Mouse (Mus musculus) lung, adult 18-20 months (tissue): ENCODE measurements at regions not wholly inside any gene's neighbourhood (a gene's known extent, or its start where the extent isn't known, plus 50 kb on each side); places are given as distances from the start of the nearest gene placed in this dataset.

Experiments used
- DNase-seq, 2 experiments: peaks; one replicate each; pipeline ENCODE4 v3.0.0; 2022; ENCODE audit warnings: mixed read lengths in 2 of 2

DNA sequence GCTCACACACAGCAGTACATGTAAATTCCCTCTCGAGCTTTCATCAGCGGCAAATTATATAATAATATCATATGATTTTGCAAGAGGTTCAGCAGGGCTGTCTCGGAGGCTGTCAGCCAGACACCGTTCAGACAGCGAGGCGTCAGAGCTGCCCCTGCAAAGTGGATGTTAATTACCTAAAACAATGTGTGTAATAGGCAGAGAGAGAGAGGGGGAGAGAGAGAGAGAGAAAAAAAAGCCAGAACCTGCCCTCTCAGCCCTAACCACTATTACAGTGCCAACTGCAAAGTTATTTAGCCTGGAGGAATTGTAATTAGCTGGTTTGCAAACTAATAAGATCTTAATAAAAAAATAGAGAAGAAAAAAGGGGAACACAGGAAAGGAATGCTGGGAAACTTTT is 225.1 kb upstream of the Msx2 start:
- DNase-seq, result no peak

DNA sequence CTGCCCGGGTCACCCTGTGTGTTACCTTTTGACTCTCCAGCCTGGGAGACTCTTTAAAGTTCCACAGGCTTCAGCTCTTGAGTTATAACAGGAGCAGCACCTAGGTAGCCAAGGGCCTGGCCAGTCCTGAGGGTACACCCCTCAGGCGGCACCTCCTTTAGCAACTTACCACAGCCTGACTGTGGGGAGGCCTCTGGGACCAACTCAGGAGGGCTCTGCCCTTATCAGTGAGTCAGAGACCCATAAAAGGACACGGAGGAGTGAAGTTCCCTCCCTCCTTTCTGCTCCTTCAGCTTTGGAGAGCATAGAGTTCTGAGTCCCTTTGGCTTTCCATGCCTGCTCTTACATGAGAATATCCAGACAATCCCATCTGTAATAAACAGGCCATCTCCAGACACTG is 222.5 kb upstream of the Msx2 start:
- DNase-seq, result no peak

GRCm38 (mm10) chr13:53688934-53689333 is 216.1 kb upstream of the Msx2 start:
- DNase-seq, result no peak

DNA sequence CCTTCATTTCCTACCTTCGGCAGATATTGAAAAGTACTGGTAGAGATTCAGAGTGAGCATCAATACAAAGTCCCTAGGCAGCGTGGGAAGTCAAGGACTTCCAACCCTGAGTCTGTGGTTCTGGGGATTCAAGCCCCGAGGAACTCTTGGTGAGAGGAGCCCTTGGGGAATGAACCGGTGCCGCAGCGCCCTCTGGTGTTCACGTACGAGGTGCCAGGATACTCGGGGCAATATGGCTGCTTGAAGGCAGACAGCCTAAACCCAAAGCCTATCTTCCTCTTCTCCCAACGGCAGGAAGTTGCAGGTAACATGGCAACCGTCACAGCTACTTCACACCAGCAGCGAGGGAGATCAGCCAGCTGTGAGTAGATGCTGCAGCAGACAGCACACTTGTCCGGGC is 215.6 kb upstream of the Msx2 start:
- DNase-seq, result peak; percentile 8 to 16

- DNase-seq, result no peak
These were observed 211.6 kb upstream of the Msx2 start for GRCm38 (mm10) chr13:53684498-53684897.

DNA sequence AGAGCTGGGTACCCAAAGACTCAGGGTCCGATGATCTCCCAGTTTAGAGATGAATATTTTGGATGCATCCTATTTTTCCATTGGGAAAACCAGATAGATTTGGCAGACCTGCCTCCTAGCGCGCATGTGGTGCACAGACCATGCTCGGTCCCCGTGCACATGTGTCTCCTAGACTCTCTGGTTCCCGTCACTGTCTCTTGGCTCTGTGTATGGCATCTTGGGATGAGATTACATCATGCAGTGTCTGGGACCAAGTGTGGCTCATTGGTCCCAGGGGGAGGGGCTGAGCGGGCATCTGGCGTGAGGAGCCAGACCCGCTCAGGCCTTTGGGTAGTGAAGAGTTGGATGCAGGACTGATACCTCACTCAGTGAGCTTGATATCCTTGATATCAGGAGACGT is 204.3 kb upstream of the Msx2 start:
- DNase-seq, result no peak

DNA sequence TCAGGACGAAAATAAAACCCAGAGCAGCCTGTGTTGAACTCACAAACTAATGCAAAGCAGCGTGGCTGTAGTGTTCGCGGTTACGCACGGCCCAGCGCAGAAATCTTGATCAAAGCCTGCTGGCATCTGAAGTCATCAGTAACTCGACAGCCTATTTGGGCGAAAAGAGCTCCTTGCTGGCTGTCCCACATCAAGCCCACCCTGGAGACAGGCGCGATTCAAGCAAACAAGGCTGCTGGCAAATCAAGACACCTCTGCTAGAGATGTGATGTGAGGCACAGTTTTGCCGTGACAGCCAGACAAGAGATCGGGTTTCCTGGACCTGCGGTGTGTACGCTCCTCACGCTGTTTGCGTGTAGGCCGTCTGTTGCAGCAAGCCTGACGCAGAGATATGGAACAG is 197.5 kb upstream of the Msx2 start:
- DNase-seq, result no peak

- DNase-seq, result no peak
These were observed 194.6 kb upstream of the Msx2 start for GRCm38 (mm10) chr13:53667518-53667917.

- DNase-seq, result no peak
These were observed 192.7 kb upstream of the Msx2 start for GRCm38 (mm10) chr13:53665592-53665991.

- no peak for DNase-seq
These were observed 191.9 kb upstream of the Msx2 start for GRCm38 (mm10) chr13:53664631-53665230.

DNA sequence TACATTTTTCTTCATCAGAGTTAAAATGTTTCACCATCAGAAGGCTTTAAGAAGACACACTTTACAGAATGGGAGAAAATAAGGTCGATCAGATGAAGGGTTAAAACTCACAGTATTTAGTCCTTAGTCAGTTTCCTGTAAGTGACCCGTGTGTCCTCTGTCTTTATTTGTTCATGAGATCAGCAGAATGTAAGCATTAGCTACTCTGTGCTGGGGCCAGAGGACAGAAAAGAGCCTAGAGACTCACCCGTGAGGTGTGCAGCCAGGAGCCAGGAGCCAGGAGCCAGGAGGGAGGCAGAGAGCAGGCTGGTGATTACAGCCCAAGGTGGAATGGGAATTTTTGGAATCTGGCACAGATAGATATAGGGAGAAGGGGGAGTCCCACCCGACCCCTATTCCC is 180.0 kb upstream of the Msx2 start:
- DNase-seq, result no peak

DNA sequence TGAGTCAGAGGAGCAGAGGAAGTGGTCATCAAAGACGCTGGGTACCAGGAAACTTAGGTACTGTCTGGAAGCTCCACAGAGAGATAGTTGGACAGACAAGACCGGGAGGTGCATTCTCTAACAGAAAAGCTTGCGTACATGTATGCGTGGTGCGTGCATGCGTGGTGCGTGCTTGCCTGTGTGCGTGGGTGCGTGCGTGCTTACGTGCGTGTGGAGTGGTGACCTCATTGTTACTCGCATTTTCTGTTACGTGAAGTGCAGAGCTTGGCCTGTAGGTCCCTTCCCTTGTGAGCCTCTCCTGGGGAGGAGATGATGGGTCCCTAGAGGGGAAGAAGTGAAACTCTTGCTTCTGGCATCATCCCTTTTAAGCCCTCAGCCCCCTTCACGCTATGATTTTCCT is 175.5 kb upstream of the Msx2 start:
- DNase-seq, result no peak

GRCm38 (mm10) chr13:53642557-53642956 is 169.7 kb upstream of the Msx2 start:
- no peak for DNase-seq

GRCm38 (mm10) chr13:53639584-53639983 is 166.7 kb upstream of the Msx2 start:
- DNase-seq, result no peak

GRCm38 (mm10) chr13:53639115-53639514 is 166.2 kb upstream of the Msx2 start:
- DNase-seq, result no peak

GRCm38 (mm10) chr13:53636011-53636410 is 163.1 kb upstream of the Msx2 start:
- DNase-seq, result no peak

GRCm38 (mm10) chr13:53634637-53635203 is 161.8 kb upstream of the Msx2 start:
- no peak for DNase-seq

- DNase-seq, result no peak
These were observed 125.2 kb upstream of the Msx2 start for GRCm38 (mm10) chr13:53598050-53598449.

DNA sequence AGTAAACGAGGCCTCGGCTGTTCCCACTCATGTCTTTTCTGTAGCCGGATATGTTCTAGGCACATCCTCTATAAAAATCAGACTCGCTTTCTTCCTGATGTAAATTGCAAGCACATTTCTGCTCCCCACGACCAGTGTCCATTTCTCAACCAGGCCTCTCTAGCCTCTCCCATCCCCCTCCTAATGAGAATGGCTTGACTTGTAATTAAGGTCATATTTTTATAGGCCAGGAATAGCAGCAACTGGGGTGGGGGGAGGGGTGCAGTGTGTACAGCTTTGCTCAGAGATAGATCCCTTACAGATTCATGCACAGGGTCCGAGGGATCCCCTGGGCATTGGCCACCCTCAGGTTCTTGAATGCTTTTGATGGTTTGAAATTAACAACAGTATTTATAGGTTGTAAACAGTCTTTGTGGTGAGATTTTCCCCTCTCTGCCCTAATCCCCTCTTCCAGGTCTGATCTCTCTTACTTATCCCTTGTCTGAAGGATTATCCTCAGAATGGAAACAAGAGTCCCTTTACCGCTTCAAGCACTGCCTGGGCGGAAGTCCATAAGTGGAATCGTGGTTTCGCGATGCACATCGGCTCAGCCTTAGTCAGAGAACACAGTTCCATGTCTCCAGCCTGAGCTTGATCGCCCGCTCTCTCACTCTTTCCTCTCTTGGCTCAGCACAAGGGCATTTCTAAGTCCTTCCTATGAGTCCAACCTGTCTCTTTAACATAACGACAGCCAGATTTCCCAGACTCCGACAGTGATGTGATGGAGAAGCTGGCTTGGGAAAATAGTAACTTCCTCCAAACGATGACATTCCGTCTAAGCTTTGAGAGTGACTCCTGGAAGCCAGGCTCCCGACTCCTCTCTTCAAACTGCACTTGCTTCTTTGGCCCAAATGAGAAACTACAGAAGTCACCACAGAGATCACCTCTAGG is 124.3 kb upstream of the Msx2 start:
- DNase-seq, result no peak

DNA sequence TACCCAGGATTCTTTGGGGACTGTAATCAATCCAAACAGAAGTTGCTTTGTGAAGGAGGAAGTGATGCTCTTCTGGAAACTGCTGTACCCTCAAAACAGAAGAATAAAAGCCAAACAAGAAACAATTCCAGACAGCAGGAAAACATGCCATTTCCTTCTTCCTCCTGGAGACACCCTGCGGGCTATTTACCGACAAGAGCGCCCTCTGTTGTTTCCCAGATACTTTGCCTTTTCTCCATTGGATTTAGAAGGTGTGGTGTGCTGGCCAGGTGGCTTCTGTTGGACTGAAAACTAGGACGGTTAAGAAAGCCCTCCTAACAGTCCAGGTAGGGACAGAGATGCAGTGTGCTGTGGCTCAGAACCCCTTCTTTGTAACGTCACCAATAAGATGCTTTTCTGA is 119.9 kb upstream of the Msx2 start:
- no peak for DNase-seq

- DNase-seq, result no peak
These were observed 113.9 kb upstream of the Msx2 start for GRCm38 (mm10) chr13:53586771-53587170.

- no peak for DNase-seq
These were observed 111.7 kb upstream of the Msx2 start for GRCm38 (mm10) chr13:53584504-53585130.

- DNase-seq, result no peak
These were observed 81.2 kb upstream of the Msx2 start for GRCm38 (mm10) chr13:53553876-53554577.
